Mouse (Mus musculus) gastrocnemius, adult 8-10 months (tissue): ENCODE results near the gene Mamdc2. TPM values are rescaled to one million over a fixed set of nuclear protein-coding genes. Genes with fewer than 3 reads are reported as not detected.
"Not testable (repeated sequence)": the region's sequence is repeated elsewhere in the genome, so short reads cannot be mapped to it uniquely, and the experiment has no call there.

Source experiments
- DNase-seq, 2 experiments: peaks; one replicate each; pipeline ENCODE4 v3.0.0; 2022; ENCODE audit warnings: low spot score in 2 of 2
- total RNA-seq, 4 experiments: library from RNA; stranded (reverse); gene quantifications; 2 replicates each; pipeline ENCODE4 v1.2.4; 2022

The Mamdc2 gene
- total RNA-seq: 1 to 10 TPM in 3 of 4 experiments, under 1 TPM in 1; 0.99 to 1.9 (median 1.2) TPM

GRCm38 (mm10) chr19:23447988-23448497 lies at the start of gene Mamdc2:
Mamdc2 (minus strand) TSS chr19:23448442.
- DNase-seq: peak in 1 of 2 experiments; percentile 5

GRCm38 (mm10) chr19:23498011-23498410 lies 49.8 kb upstream of the Mamdc2 start:
- DNase-seq: no peak

DNA sequence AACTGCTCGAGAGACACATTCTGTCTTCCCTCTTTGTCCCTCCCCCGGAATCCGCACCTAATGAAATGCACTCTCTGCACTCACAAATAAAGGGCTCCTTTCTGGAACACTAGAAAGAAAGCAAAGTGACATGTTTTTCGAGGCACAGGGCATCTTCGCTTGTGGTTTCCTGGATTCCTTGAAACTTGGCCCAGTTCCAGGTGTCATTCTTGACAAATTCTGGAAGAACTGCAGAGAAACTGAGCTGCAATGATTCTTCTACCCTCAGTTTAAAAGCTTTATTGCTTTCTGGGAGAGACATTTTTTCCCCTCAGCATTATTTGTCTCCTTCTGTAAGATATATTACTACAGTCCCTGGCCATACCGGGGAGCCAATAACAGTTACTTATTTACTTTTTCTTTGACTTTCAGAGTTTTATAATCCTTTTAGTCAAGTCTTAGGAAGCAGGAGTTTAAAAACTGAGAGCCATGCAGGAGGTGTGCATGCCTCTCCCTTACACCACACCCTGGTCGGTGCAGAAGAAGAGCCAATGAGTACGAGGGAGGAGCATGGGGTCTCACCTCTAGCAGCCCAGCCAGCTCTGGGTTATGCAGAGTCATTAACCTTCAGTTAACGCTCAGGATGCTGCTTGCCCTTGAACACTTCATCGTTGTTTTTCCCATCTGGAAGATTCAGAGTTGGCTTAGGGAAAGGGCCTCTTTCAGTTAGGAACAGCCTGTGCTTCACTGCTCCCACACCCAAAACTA lies 49.1 kb upstream of the Mamdc2 start:
- no peak for DNase-seq

GRCm38 (mm10) chr19:23496536-23496935 lies 48.3 kb upstream of the Mamdc2 start:
- no peak for DNase-seq

DNA sequence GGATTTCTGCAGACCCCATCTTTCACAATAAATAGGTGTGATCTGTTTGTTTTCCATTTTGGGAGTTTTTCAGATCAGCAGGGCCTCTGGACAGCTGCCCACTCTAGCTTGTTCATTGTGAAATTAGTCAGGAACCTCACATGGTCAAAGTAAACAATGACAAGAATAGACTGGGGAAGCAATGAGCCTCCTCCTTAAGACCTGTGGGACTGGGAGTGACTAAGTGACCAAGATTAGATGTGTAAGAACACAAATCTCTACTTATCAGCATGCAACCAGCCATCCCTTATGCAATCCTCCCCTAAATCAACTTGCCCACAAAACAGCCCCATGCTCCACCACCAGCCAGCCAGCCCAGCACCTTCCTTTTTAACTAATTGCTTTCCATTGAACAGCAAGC lies 44.4 kb upstream of the Mamdc2 start:
- DNase-seq: no peak

- DNase-seq: not testable (repeated sequence)
Measured at GRCm38 (mm10) chr19:23490703-23491102, 42.5 kb upstream of the Mamdc2 start.

DNA sequence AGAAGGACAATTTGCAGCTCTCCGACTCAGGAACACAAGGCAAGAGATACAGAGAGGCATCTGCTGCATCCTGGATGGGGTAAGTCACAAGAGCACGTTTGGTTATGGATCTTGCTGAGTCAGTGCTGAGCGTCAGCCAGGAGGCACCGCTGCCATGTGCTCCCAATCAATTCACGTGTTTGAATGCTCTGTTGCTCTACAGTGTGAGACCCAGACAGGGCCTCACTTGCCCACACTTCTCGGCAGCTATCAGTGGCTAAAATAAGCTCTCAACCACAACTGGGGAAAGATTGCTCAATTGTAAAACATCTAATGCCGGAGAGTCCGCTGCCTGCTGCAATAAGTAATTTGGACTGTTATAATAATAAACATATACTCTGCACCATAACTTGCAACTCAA lies 41.5 kb upstream of the Mamdc2 start:
- no peak for DNase-seq

- no peak for DNase-seq
Measured at GRCm38 (mm10) chr19:23487421-23487820, 39.2 kb upstream of the Mamdc2 start.

DNA sequence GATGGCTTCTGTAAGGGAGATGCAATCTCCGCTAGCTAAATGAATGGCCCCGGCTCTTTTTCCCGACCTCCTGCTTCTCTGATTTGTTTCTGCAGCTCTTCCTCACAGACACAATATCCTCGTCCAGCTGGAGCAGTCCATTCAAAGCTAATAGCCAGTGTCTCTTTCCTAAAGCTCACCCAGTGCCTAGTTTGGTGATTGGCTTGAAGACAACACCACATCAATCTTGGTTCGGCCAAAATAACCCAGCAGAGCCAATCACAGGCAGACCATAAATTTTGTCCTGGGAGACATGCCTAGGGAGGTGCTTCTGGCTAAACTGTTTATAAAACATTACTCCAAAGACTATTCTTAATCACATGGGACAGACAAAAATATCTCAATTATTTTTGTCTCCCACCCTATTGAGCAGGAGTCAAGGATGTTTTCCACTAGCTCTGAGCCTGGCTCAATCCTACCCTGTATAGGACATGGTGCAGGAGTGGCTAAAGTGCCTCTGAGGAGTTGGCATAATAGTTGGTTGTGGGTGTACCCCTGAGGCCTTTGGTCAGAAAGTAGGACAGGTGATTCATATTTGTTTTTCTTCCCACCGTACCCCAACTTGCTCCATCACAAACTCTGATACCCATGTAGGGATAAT lies 38.5 kb upstream of the Mamdc2 start:
- DNase-seq: no peak

DNA sequence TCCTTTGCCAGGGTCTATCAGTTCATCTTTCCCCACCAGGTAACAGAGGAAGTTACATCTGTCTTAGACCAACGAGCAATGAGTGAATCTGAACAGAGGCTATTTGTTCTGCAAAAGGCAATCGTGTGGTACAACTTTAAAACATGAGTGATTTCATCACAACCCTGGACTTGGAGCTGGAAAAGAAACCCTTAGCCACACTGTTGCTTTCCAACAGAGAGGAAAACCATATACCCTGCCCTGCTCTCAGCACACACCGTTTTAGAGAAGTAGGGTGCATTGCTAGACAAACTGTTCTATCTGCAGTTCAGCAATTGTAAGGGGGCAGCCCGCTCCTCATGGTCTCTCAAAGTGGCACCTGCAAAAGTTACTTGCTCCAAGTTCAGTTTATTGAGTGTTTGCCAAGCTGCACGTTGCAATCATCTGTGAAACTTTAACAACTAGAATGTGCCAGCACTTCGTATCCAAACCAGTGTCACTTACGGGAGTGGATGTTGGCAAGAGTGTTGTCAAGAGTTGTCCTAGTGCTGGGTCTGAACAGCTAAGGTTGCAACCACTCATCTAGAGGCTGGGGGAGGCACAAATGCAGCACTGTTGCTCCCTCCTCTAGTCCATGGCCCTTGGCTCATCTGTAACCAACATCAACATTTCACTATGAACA lies 37.8 kb upstream of the Mamdc2 start:
- no peak for DNase-seq

- not testable (repeated sequence) for DNase-seq
Measured at GRCm38 (mm10) chr19:23482571-23482970, 34.3 kb upstream of the Mamdc2 start.

DNA sequence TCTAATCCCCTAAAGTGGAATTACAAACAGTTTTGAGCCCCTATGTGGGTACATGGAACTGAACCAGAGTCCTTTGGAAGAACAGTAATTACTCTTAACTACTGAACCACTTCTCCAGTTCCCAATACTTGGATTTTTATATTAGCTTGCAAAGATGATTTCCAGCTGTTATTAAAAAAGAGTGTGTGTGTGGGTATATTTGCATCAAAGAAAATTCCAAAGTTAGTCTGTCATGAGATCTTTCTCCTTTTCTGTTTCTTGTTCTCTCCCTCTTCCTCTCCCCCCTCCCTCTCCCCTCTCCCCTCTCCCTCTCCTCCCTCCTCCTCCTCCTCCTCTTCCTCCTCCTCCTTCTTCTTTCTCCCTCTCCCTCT lies 31.3 kb upstream of the Mamdc2 start:
- DNase-seq: no peak

DNA sequence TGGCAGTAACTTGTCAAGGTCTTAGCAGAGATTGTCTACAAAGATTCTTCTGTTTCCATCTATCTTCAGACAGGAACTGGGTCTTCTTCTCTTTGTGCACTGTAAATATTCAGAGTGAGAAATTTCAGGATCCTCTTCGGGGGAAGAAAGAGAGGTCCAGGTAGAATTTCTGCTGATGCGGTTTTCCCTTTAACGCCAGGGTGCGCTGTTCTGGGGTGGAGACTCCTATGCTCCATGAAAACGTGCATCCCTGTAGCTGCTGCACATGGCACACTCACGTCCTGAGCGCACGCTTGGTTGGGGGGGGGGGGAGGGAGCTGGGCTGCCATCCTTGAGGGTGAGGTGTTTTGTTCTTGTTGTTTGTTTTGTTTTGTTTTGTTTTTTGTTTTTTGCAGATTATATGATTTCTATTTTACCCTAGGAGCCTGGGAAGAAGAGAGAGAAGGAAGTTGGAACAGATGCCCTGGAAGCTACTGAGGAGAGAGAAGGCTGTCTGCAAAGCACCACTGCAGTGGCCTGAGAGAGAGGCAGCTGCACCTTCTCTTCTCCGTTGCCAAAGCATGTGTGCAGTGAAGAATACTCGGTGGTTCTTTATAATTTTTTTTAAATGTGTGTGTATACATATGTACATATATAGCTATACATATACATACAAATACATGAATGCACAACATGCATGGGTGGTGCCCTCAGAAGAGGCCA lies 30.8 kb upstream of the Mamdc2 start:
- no peak for DNase-seq

GRCm38 (mm10) chr19:23477826-23478225 lies 29.6 kb upstream of the Mamdc2 start:
- DNase-seq: no peak

DNA sequence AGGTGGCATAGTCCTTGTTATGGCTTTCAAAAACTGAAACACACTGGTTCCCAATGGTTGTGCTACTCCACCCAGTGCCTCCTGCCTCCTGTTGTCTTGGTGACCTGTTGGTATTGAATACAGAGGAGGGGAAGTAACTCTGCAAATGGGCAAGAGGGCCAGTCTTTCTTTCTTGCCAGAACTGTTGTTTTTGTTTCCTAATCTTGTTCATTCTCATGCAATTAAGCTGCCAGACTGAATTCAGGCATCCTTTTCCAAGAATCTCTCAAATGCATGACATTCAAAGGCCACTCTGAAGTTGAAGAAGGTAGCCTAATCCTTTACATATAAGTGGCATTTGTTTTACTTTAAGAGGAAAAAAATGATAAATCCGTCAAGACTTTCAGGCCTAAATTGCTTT lies 19.6 kb upstream of the Mamdc2 start:
- DNase-seq: no peak

GRCm38 (mm10) chr19:23467011-23467410 lies 18.8 kb upstream of the Mamdc2 start:
- no peak for DNase-seq

- no peak for DNase-seq
Measured at GRCm38 (mm10) chr19:23457492-23457891, 9.2 kb upstream of the Mamdc2 start.

DNA sequence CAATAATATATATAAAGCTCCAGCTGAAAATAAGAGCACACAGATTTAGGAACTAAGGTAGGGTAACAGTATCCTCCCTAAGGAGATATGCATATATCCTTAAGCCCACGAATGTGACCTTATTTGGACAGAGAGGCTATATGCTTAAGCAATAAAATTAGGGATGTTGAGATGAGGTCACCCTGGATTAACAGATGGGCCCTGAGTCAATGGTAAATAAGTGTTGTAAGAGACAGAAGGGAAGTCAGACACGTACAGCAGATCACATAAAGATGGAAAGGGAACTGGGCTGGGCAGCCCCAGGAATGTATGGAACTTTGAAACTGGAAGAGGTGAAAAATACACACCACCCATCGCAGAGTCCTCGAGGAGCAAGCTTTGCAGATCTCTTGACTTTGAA lies 3.1 kb upstream of the Mamdc2 start:
- no peak for DNase-seq

GRCm38 (mm10) chr19:23447221-23447987 lies 838 bp downstream of the Mamdc2 start:
- DNase-seq: peak in 1 of 2 experiments; percentile 5

DNA sequence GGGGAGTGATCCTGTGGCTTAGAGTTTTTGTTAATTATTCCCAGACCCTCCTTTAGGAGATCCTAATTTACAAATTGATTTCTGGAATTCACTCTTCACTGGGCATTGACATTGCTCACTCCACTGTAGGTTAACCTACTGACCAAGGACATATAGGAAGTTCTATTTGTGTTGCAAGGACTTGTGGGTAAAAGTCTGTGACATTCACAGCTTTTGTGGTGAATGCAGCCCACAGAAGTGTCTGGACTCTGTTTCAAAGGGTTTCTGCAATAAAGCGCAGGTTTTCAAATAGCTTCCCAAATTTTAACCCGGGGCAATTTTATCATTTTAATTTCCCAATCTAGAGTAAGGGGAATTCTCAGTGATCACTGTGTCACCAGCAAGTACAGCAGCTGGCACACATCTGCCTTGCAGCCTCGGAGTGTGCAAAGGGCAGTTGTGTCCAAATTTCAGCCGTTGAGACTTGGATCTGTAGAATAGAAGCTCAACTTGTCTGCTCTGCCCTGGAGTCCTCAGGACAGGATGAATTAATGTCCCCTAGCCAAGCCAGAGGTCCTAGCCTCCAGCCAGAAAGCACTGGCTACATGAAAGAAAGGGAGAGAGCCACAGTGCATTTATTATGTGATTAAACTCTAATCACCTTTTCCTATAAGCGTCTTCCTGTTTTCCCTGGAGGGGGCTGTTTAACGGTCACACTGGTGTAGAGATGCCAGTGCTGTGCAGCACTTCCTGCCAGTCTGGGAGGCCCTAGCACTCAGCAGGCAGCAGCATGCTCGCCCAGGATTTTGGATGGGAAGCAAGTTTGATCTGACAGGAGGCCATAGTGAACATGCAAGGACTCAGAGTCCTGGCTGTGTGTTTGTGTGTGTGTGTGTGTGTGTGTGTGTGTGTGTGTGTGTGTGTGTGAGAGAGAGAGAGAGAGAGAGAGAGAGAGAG lies 3.1 kb downstream of the Mamdc2 start:
- DNase-seq: no peak
